Comparison of ENCODE assay signal across 8 mouse cellular contexts in the genomic region with DNA sequence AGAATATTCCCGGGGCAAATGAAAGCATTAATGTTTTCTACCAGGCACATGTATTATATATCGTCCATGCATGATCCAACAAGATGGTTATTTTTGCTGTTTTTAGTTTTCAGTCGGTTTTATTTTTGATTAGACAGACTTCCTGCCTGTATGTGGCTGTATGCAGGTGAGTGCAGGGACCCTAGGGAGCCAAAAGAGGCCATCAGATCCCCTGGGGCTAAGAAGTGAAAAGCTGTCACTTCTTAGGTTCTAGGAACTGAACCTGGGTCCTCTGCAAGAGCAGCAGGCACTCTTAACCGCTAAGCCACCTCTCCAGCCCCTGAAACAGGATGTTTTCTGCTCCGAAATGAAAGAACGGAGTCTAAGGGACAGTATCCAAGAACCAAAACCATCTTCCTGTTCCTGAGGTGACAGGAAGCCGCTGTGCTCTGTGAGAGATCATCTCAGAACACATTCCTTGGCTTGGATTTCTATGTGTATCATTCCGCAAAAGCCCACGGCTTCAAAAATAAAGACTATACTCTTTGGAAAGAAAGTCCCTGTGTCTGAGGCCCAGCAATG. TPM values are rescaled to one million over a fixed set of nuclear protein-coding genes. Genes with fewer than 3 reads are reported as not detected.
DNase-seq lines count a peak whose midpoint lies in the region; ATAC-seq and TF ChIP-seq lines count a peak whose summit lies in the region.

No protein-coding gene starts in this region.

- intact Hi-C loops in heart, adult 2 months (cut with DNase I) = loop anchor here (2.0 kb wide), 1 partner anchor 15 kb away; a partner anchor contains a TSS
- intact Hi-C loops in gastrocnemius, postnatal 36 days (cut with DNase I) = no loop called here

- TF ChIP-seq POLR2A in heart, adult 2 months (IDR thresholded peaks at IDR 0.05; ENCODE audit: insufficient read depth, low read depth, low read length) = peak; percentile 27; the same call in 1 of the 2 replicates
- TF ChIP-seq POLR2A in lung, adult 2 months (IDR thresholded peaks at IDR 0.05; ENCODE audit: borderline replicate concordance, extremely low read depth, low read depth, low read length) = no peak

- peaks cover 38% of the 10 kb centered on the region for H3K4me1 ChIP-seq in heart, adult 2 months (ENCODE audit: control insufficient read depth, insufficient read depth, low read length)
- H3K4me1 ChIP-seq in heart, embryonic 11.5 days (ENCODE audit: control insufficient read depth, insufficient read depth, low read length) = peaks cover 4% of the 10 kb centered on the region
- peaks cover 11% of the 10 kb centered on the region for H3K4me1 ChIP-seq in lung, embryonic 15.5 days
- peaks cover 44% of the 10 kb centered on the region for H3K4me1 ChIP-seq in lung, adult 2 months (ENCODE audit: control insufficient read depth, insufficient read depth, low read length)
- peaks cover 18% of the 10 kb centered on the region for H3K4me1 ChIP-seq in embryonic facial prominence, embryonic 15.5 days

- H3K4me2 ChIP-seq in heart, embryonic 11.5 days = no peak overlapping the region
- H3K4me2 ChIP-seq in lung, embryonic 15.5 days = peak overlapping the region; percentile 11; the same call in 1 of the 2 replicates
- no peak overlapping the region for H3K4me2 ChIP-seq in embryonic facial prominence, embryonic 15.5 days (replicated peaks)

- no peak for ATAC-seq in heart, embryonic 11.5 days (replicated peaks; ENCODE audit: insufficient number of reproducible peaks, low FRiP score, low TSS enrichment)
- ATAC-seq in lung, embryonic 15.5 days (ENCODE audit: borderline replicate concordance, extremely low read depth, low FRiP score, low TSS enrichment) = no peak
- ATAC-seq in embryonic facial prominence, embryonic 15.5 days (ENCODE audit: insufficient number of reproducible peaks, low FRiP score, low TSS enrichment, low read depth) = no peak
- peak; percentile 24; the same call in 1 of the 2 replicates for ATAC-seq in megakaryocyte progenitor cell, adult 5-6 weeks (replicated peaks; ENCODE audit: poor library complexity)

- TF ChIP-seq CTCF in heart, adult 2 months (IDR thresholded peaks at IDR 0.05) = no peak
- no peak for TF ChIP-seq CTCF in lung, adult 2 months (IDR thresholded peaks at IDR 0.05; ENCODE audit: insufficient read depth, low read length)

- DNase-seq in heart, adult 2 months = peak in 1 of 2 experiments; percentile 30
- no peak for DNase-seq in lung, adult 2 months
- DNase-seq in retina, embryonic 14.5 days (ENCODE audit: low spot score) = no peak
- DNase-seq in gastrocnemius, postnatal 36 days = no peak

- H3K9ac ChIP-seq in heart, adult 2 months (ENCODE audit: low read depth, low read length) = peak overlapping the region; percentile 44
- H3K9ac ChIP-seq in heart, embryonic 11.5 days (ENCODE audit: low read depth, low read length) = no peak overlapping the region
- no peak overlapping the region for H3K9ac ChIP-seq in lung, embryonic 15.5 days
- H3K9ac ChIP-seq in embryonic facial prominence, embryonic 15.5 days = no peak overlapping the region

- peaks cover 32% of the 10 kb centered on the region for H3K36me3 ChIP-seq in heart, adult 2 months (ENCODE audit: control insufficient read depth, insufficient read depth, low read length)
- no peaks in the 10 kb centered on the region for H3K36me3 ChIP-seq in heart, embryonic 11.5 days (ENCODE audit: control insufficient read depth, insufficient read depth, low read length)
- no peaks in the 10 kb centered on the region for H3K36me3 ChIP-seq in lung, embryonic 15.5 days
- H3K36me3 ChIP-seq in embryonic facial prominence, embryonic 15.5 days = no peaks in the 10 kb centered on the region

- H3K9me3 ChIP-seq in heart, embryonic 11.5 days (replicated peaks; ENCODE audit: control insufficient read depth, low read length) = no peaks in the 10 kb centered on the region
- no peaks in the 10 kb centered on the region for H3K9me3 ChIP-seq in lung, embryonic 15.5 days
- H3K9me3 ChIP-seq in embryonic facial prominence, embryonic 15.5 days (replicated peaks) = no peaks in the 10 kb centered on the region

- TF ChIP-seq EP300 in heart, adult 2 months (IDR thresholded peaks at IDR 0.05; ENCODE audit: insufficient read depth, low read depth, low read length) = peak; percentile 40; the same call in 1 of the 2 replicates

- H3K27me3 ChIP-seq in heart, adult 2 months (ENCODE audit: control insufficient read depth, insufficient read depth, low read length) = no peaks in the 10 kb centered on the region
- H3K27me3 ChIP-seq in heart, embryonic 11.5 days (ENCODE audit: control insufficient read depth, insufficient read depth, low read length) = no peaks in the 10 kb centered on the region
- no peaks in the 10 kb centered on the region for H3K27me3 ChIP-seq in lung, embryonic 15.5 days
- no peaks in the 10 kb centered on the region for H3K27me3 ChIP-seq in embryonic facial prominence, embryonic 15.5 days

- 27% methylated on average over 9 of the region's 9 CpGs for WGBS in heart, adult 2 months
- WGBS in heart, embryonic 11.5 days (ENCODE audit: insufficient replicate concordance) = 66% methylated on average over 9 of the region's 9 CpGs
- 53% methylated on average over 9 of the region's 9 CpGs for WGBS in lung, embryonic 15.5 days
- 27% methylated on average over 9 of the region's 9 CpGs for WGBS in lung, adult 2 months
- WGBS in embryonic facial prominence, embryonic 15.5 days = 66% methylated on average over 9 of the region's 9 CpGs

- H3K4me3 ChIP-seq in heart, adult 2 months = peak overlapping the region; percentile 0; the same call in 1 of the 2 replicates
- no peak overlapping the region for H3K4me3 ChIP-seq in heart, embryonic 11.5 days (ENCODE audit: low read depth, low read length)
- no peak overlapping the region for H3K4me3 ChIP-seq in lung, embryonic 15.5 days
- no peak overlapping the region for H3K4me3 ChIP-seq in lung, adult 2 months (replicated peaks; ENCODE audit: extremely low read depth, low read depth, low read length)
- no peak overlapping the region for H3K4me3 ChIP-seq in embryonic facial prominence, embryonic 15.5 days (replicated peaks)

- peak overlapping the region; percentile 74 for H3K27ac ChIP-seq in heart, adult 2 months
- H3K27ac ChIP-seq in heart, embryonic 11.5 days (ENCODE audit: low read depth, low read length) = no peak overlapping the region
- H3K27ac ChIP-seq in lung, embryonic 15.5 days = peak overlapping the region; percentile 63
- 0 out of 2 replicates have a peak overlapping the region, but pooled peaks have one; percentile 18 for H3K27ac ChIP-seq in embryonic facial prominence, embryonic 15.5 days (replicated peaks)

- H3K79me2 ChIP-seq in heart, adult 2 months (replicated peaks; ENCODE audit: control insufficient read depth, insufficient read depth, low read length) = peaks cover 13% of the 10 kb centered on the region

RNA-seq across cellular contexts. Expression of a gene that starts 15.9 kb away (rescaled TPM):
- 10 to 100 TPM; 35.3 to 37.6 TPM for total RNA-seq in heart, adult 2 months (2021)
- polyA plus RNA-seq in heart, adult 2 months (2012; rRNA removed) = 29.5 and 31.5 TPM in 2 replicates
- polyA plus RNA-seq in heart, embryonic 11.5 days (2014; fragmentation: Nextera tagmentation; extraction: Ambion mirVana) = 60.2 and 65.4 TPM in 2 replicates
- 102 and 103 TPM in 2 replicates for polyA plus RNA-seq in lung, embryonic 15.5 days (2015; fragmentation: Nextera tagmentation; extraction: Ambion mirVana)
- polyA plus RNA-seq in lung, adult 2 months (2012; rRNA removed) = 76.8 and 79.7 TPM in 2 replicates
- 124 and 125 TPM in 2 replicates for polyA plus RNA-seq in embryonic facial prominence, embryonic 15.5 days (2015; fragmentation: Nextera tagmentation; extraction: Ambion mirVana)
- total RNA-seq in megakaryocyte progenitor cell, adult 5-6 weeks (2015) = 159 and 171 TPM in 2 replicates
- total RNA-seq in megakaryocyte progenitor cell, adult 5-6 weeks (2017) = 183 and 192 TPM in 2 replicates
- total RNA-seq in gastrocnemius, postnatal 36 days (2021) = 10 to 100 TPM; 22.0 to 25.0 TPM

RNA-seq across cellular contexts. Expression of a gene that starts 16.0 kb away (rescaled TPM):
- 1 to 10 TPM; 2.3 to 2.5 TPM for total RNA-seq in heart, adult 2 months (2021)
- polyA plus RNA-seq in heart, adult 2 months (2012; rRNA removed) = 5.4 and 9.7 TPM in 2 replicates
- 6.0 and 7.6 TPM in 2 replicates for polyA plus RNA-seq in heart, embryonic 11.5 days (2014; fragmentation: Nextera tagmentation; extraction: Ambion mirVana)
- polyA plus RNA-seq in lung, embryonic 15.5 days (2015; fragmentation: Nextera tagmentation; extraction: Ambion mirVana) = 8.8 and 11.0 TPM in 2 replicates
- 3.0 and 4.7 TPM in 2 replicates for polyA plus RNA-seq in lung, adult 2 months (2012; rRNA removed)
- polyA plus RNA-seq in embryonic facial prominence, embryonic 15.5 days (2015; fragmentation: Nextera tagmentation; extraction: Ambion mirVana) = 20.0 and 21.0 TPM in 2 replicates
- 10.1 TPM in 2 replicates for total RNA-seq in megakaryocyte progenitor cell, adult 5-6 weeks (2015)
- 4.6 and 4.9 TPM in 2 replicates for total RNA-seq in megakaryocyte progenitor cell, adult 5-6 weeks (2017)
- 1 to 10 TPM; 2.2 to 3.0 TPM for total RNA-seq in gastrocnemius, postnatal 36 days (2021)

RNA-seq across cellular contexts. Expression of a gene that starts 54.8 kb away (rescaled TPM):
- 10 to 100 TPM; 32.8 to 36.4 TPM for total RNA-seq in heart, adult 2 months (2021)
- polyA plus RNA-seq in heart, adult 2 months (2012; rRNA removed) = 13.0 and 23.3 TPM in 2 replicates
- polyA plus RNA-seq in heart, embryonic 11.5 days (2014; fragmentation: Nextera tagmentation; extraction: Ambion mirVana) = 21.7 and 26.5 TPM in 2 replicates
- 28.0 and 29.2 TPM in 2 replicates for polyA plus RNA-seq in lung, embryonic 15.5 days (2015; fragmentation: Nextera tagmentation; extraction: Ambion mirVana)
- 6.5 and 7.1 TPM in 2 replicates for polyA plus RNA-seq in lung, adult 2 months (2012; rRNA removed)
- polyA plus RNA-seq in embryonic facial prominence, embryonic 15.5 days (2015; fragmentation: Nextera tagmentation; extraction: Ambion mirVana) = 32.3 and 36.5 TPM in 2 replicates
- total RNA-seq in megakaryocyte progenitor cell, adult 5-6 weeks (2015) = 34.2 and 38.6 TPM in 2 replicates
- 23.2 and 30.4 TPM in 2 replicates for total RNA-seq in megakaryocyte progenitor cell, adult 5-6 weeks (2017)
- total RNA-seq in gastrocnemius, postnatal 36 days (2021) = 100 to 1,000 TPM; 125 to 136 TPM
